Mouse (Mus musculus) heart, embryonic 14.5 days (tissue): ENCODE data around the gene Dpm1. TPM values are rescaled to one million over a fixed set of nuclear protein-coding genes. Genes with fewer than 3 reads are reported as not detected.

Source experiments
- ATAC-seq: fragments of 200-750 bp; cut with Nextera tagmentation; 2 replicates; pipeline ENCODE4 v1.8.0; 2017; ENCODE audit warnings: low read depth, moderate TSS enrichment; ENCODE audit not compliant: insufficient number of reproducible peaks, insufficient read depth, low FRiP score
- H3K27ac ChIP-seq, 2 experiments: fragments of 200-500 bp in 1 of 2; fragments of 300-500 bp in 1 of 2; sonication (generic) in 1 of 2; replicated peaks in 1 of 2; 2 replicates each; pipeline ENCODE4 v1.5.1; 2012 to 2014; ENCODE audit warnings: low read depth in 2 of 2, low read length in 2 of 2, control low read depth in 1 of 2, mild to moderate bottlenecking in 1 of 2, mixed read lengths in 1 of 2; ENCODE audit not compliant: control insufficient read depth in 1 of 2, insufficient read depth in 1 of 2
- H3K27me3 ChIP-seq: fragments of 300-500 bp; sonication (generic); 2 replicates; pipeline ENCODE4 v1.6.1; 2014; ENCODE audit warnings: mild to moderate bottlenecking, low read length, control low read depth; ENCODE audit not compliant: control insufficient read depth, insufficient read depth
- H3K36me3 ChIP-seq: fragments of 300-500 bp; sonication (generic); 2 replicates; pipeline ENCODE4 v1.6.1; 2014; ENCODE audit warnings: mild to moderate bottlenecking, control low read depth, low read length, mixed read lengths; ENCODE audit not compliant: control insufficient read depth, insufficient read depth
- H3K4me1 ChIP-seq, 2 experiments: fragments of 200-500 bp in 1 of 2; fragments of 300-500 bp in 1 of 2; sonication (generic) in 1 of 2; 2 replicates each; pipeline ENCODE4 v1.6.1; 2012 to 2014; ENCODE audit warnings: low read length in 2 of 2, control low read depth in 1 of 2, mixed read lengths in 1 of 2; ENCODE audit not compliant: control insufficient read depth in 2 of 2, insufficient read depth in 2 of 2
- H3K4me2 ChIP-seq: fragments of 300-500 bp; sonication (generic); 2 replicates; pipeline ENCODE4 v1.6.1; 2014; ENCODE audit warnings: mild to moderate bottlenecking, low read length
- H3K4me3 ChIP-seq, 2 experiments: fragments of 200-500 bp in 1 of 2; fragments of 300-500 bp in 1 of 2; sonication (generic) in 1 of 2; 2 replicates each; pipeline ENCODE4 v1.5.1; 2012 to 2014; ENCODE audit warnings: low read length in 2 of 2, mild to moderate bottlenecking in 2 of 2, control low read depth in 1 of 2, low read depth in 1 of 2, moderate library complexity in 1 of 2; ENCODE audit not compliant: control insufficient read depth in 1 of 2, insufficient read depth in 1 of 2
- H3K9ac ChIP-seq: fragments of 300-500 bp; sonication (generic); 2 replicates; pipeline ENCODE4 v1.6.1; 2014; ENCODE audit warnings: mild to moderate bottlenecking, low read length
- H3K9me3 ChIP-seq: fragments of 300-500 bp; sonication (generic); 2 replicates; pipeline ENCODE4 v1.6.1; 2016; ENCODE audit warnings: low read length, control low read depth; ENCODE audit not compliant: control insufficient read depth
- WGBS: fragments of 180-500 bp; shearing (Covaris S2); extraction: QIAGEN DNeasy Blood & Tissue Kit; methylation state at CpG from one replicate; pipeline ENCODE4 v1.1.7; 2014; 5-methylcytosine and 5-hydroxymethylcytosine counted together
- polyA plus RNA-seq: library from polyadenylated mRNA; unstranded; fragments of >200 nt; fragmentation: Nextera tagmentation; extraction: Ambion mirVana; gene quantifications from 2 replicates; pipeline ENCODE4 v1.2.1, GENCODE M21; 2014

Gene Dpm1
- polyA plus RNA-seq, 1 experiment from 2014 or later, result 80.4 TPM

- H3K4me2 ChIP-seq, result peak overlapping the region; percentile 97
- H3K4me1 ChIP-seq, result peaks cover 9 to 33% of the 10 kb centered on the region in 2 experiments
- WGBS, result 17% methylated on average over 41 of the region's 41 CpGs
- H3K27me3 ChIP-seq, result no peaks in the 10 kb centered on the region
- peak overlapping the region; percentile 92 to 99; a peak in 3 of 4 replicates for H3K27ac ChIP-seq
- peak overlapping the region; percentile 88 to 92 for H3K4me3 ChIP-seq
- H3K36me3 ChIP-seq, result peaks cover 50% of the 10 kb centered on the region
- ATAC-seq, result 0 out of 2 replicates have a peak, but pooled peaks have one; percentile 4
- H3K9me3 ChIP-seq, result no peaks in the 10 kb centered on the region
- peak overlapping the region; percentile 91 for H3K9ac ChIP-seq
Observed at GRCm38 (mm10) chr2:168229116-168230025, 1.0 kb downstream of the Dpm1 start.

GRCm38 (mm10) chr2:168223326-168223725 lies 7.1 kb downstream of the Dpm1 start:
- no peak for ATAC-seq
- Histone ChIP-seq H3K4me2 (no peak overlapping the region), H3K4me1 (peaks cover 0 to 7% of the 10 kb centered on the region in 2 experiments; a peak in 2 of 4 replicates), H3K9me3 (no peaks in the 10 kb centered on the region), H3K27me3 (no peaks in the 10 kb centered on the region), H3K36me3 (peaks cover 81% of the 10 kb centered on the region), H3K4me3 (no peak overlapping the region), H3K27ac (no peak overlapping the region), H3K9ac (no peak overlapping the region)
- 86% methylated on average over 6 of the region's 6 CpGs for WGBS

GRCm38 (mm10) chr2:168213788-168214397 lies 16.5 kb downstream of the Dpm1 start:
- Histone ChIP-seq H3K36me3 (peaks cover 97% of the 10 kb centered on the region), H3K4me3 (no peak overlapping the region), H3K27me3 (no peaks in the 10 kb centered on the region)

GRCm38 (mm10) chr2:168207883-168208282 lies 22.5 kb downstream of the Dpm1 start:
- H3K4me3 ChIP-seq, result no peak overlapping the region
- H3K4me2 ChIP-seq, result peak overlapping the region; percentile 84; the same call in 1 of the 2 replicates
- WGBS, result 92% methylated on average over 3 of the region's 3 CpGs
- no peak for ATAC-seq
- peak overlapping the region; percentile 100; the same call in 1 of the 2 replicates for H3K9ac ChIP-seq
- no peaks in the 10 kb centered on the region for H3K27me3 ChIP-seq
- no peaks in the 10 kb centered on the region for H3K9me3 ChIP-seq
- H3K27ac ChIP-seq, result peak overlapping the region in 1 of 2 experiments; percentile 99; a peak in 2 of 4 replicates
- H3K4me1 ChIP-seq, result peaks cover 8 to 17% of the 10 kb centered on the region in 2 experiments
- peaks cover 66% of the 10 kb centered on the region for H3K36me3 ChIP-seq

More at GRCm38 (mm10) chr2:168213788-168214397, 16.5 kb downstream of the Dpm1 start:
- Histone ChIP-seq H3K9me3 (no peaks in the 10 kb centered on the region), H3K27ac (no peak overlapping the region), H3K9ac (no peak overlapping the region), H3K4me2 (no peak overlapping the region), H3K4me1 (no peaks in the 10 kb centered on the region)
- WGBS, result 57% methylated on average over 5 of the region's 5 CpGs
- no peak for ATAC-seq

GRCm38 (mm10) chr2:168206725-168207644 lies 23.4 kb downstream of the Dpm1 start, which contains the start of gene Adnp:
TSS of gene Adnp (minus strand) at chr2:168207112.
- WGBS, result 1% methylated on average over 74 of the region's 89 CpGs
- peaks cover 59% of the 10 kb centered on the region for H3K36me3 ChIP-seq

GRCm38 (mm10) chr2:168205681-168206631 lies 24.4 kb downstream of the Dpm1 start:
- peak overlapping the region; percentile 86 to 99 for H3K27ac ChIP-seq
- peaks cover 52% of the 10 kb centered on the region for H3K36me3 ChIP-seq
- peak overlapping the region; percentile 84 for H3K4me2 ChIP-seq
- no peaks in the 10 kb centered on the region for H3K27me3 ChIP-seq
- WGBS, result under 1% methylated on average over 47 of the region's 49 CpGs
- no peaks in the 10 kb centered on the region for H3K9me3 ChIP-seq
- ATAC-seq, result peak; percentile 13
- H3K4me3 ChIP-seq, result peak overlapping the region; percentile 96 to 98
- H3K4me1 ChIP-seq, result peaks cover 9 to 25% of the 10 kb centered on the region in 2 experiments
- peak overlapping the region; percentile 100 for H3K9ac ChIP-seq

More at GRCm38 (mm10) chr2:168206725-168207644, 23.4 kb downstream of the Dpm1 start, which contains the start of gene Adnp:
- H3K4me1 ChIP-seq, result peaks cover 8 to 17% of the 10 kb centered on the region in 2 experiments
- peak within 1 kb of the TSS; percentile 84 for H3K4me2 ChIP-seq
- H3K9me3 ChIP-seq, result no peaks in the 10 kb centered on the region
- H3K27ac ChIP-seq, result peak within 1 kb of the TSS; percentile 99
- ATAC-seq, result peak; percentile 85
- H3K9ac ChIP-seq, result peak within 1 kb of the TSS; percentile 100
- peak within 1 kb of the TSS; percentile 96 to 98 for H3K4me3 ChIP-seq
- no peaks in the 10 kb centered on the region for H3K27me3 ChIP-seq
